In the genomic region with DNA sequence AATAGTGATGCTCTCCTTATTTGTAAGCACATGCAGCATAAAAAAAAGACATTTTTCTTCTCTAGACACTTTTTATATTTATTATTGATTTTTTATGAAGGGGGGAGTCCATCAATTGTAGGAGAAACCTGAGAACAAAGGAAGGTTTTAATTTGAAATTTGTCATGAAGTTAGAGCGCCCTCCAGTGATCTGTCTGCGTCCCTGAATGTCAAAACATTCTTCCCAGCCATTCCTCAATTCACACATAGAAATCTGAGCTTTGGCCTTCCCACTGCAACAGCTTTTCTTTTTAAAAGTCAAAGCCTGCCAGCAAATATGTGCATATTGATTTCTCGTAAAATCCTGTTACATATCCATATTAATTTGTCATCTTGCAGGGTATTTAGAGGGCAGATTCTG, we compare ENCODE assay signal across 10 mouse cellular contexts.
DNase-seq lines count a peak whose midpoint lies in the region; ATAC-seq lines count a peak whose summit lies in the region.
"Had no signal": no experiment of that assay in that cellular context is flagged by ENCODE, and none has a peak within 500 bp of the region (broad histone marks: within the 10 kb centered on the region; RNA-seq: fewer than 3 reads in every experiment).

No protein-coding gene starts in this region.

- H3K4me3 ChIP-seq in hindbrain, embryonic 11.5 days (ENCODE audit: low read depth, low read length): no peak overlapping the region
- H3K4me3 ChIP-seq in hindbrain, embryonic 10.5 days: no peak overlapping the region
- H3K4me3 ChIP-seq: embryonic facial prominence, embryonic 12.5 days; heart, embryonic 15.5 days had no signal

- H3K4me2 ChIP-seq in hindbrain, embryonic 11.5 days (replicated peaks; ENCODE audit: low read depth, low read length): no peak overlapping the region
- H3K4me2 ChIP-seq: embryonic facial prominence, embryonic 12.5 days; heart, embryonic 15.5 days had no signal

- no peaks in the 10 kb centered on the region for H3K9me3 ChIP-seq in hindbrain, embryonic 11.5 days (ENCODE audit: control insufficient read depth, low read length)
- no peaks in the 10 kb centered on the region for H3K9me3 ChIP-seq in hindbrain, embryonic 10.5 days
- H3K9me3 ChIP-seq: embryonic facial prominence, embryonic 12.5 days; heart, embryonic 15.5 days had no signal

- DNase-seq in hindbrain, embryonic 11.5 days (ENCODE audit: low spot score): peak; percentile 54
- DNase-seq in hindbrain, embryonic 10.5 days (ENCODE audit: low spot score): no peak
- DNase-seq in right cerebral cortex, adult 18-20 months: peak; percentile 39
- no peak for DNase-seq in right cerebral cortex, postnatal 25 days
- peak; percentile 1 for DNase-seq in hindlimb bud, embryonic 11.5 days (ENCODE audit: extremely low spot score, low read depth, low spot score)
- peak; percentile 24 for DNase-seq in telencephalon, adult 2 months (ENCODE audit: low read depth, low spot score)
- DNase-seq in spleen, adult 18-20 months: no peak
- no peak for DNase-seq in ovary, postnatal 36 days (ENCODE audit: low spot score)

- 10% methylated on average over 3 of the region's 3 CpGs for WGBS in hindbrain, embryonic 11.5 days
- 16% methylated on average over 3 of the region's 3 CpGs for WGBS in hindbrain, embryonic 10.5 days

- H3K36me3 ChIP-seq in hindbrain, embryonic 11.5 days (ENCODE audit: control insufficient read depth, insufficient read depth, low read length): no peaks in the 10 kb centered on the region
- no peaks in the 10 kb centered on the region for H3K36me3 ChIP-seq in hindbrain, embryonic 10.5 days
- H3K36me3 ChIP-seq: embryonic facial prominence, embryonic 12.5 days; heart, embryonic 15.5 days had no signal

- ATAC-seq in hindbrain, embryonic 11.5 days (ENCODE audit: low FRiP score): no peak

- no peaks in the 10 kb centered on the region for H3K27me3 ChIP-seq in hindbrain, embryonic 11.5 days (ENCODE audit: control insufficient read depth, insufficient read depth, low read length)
- H3K27me3 ChIP-seq in hindbrain, embryonic 10.5 days (ENCODE audit: insufficient read depth, poor library complexity, severe bottlenecking): no peaks in the 10 kb centered on the region
- H3K27me3 ChIP-seq: embryonic facial prominence, embryonic 12.5 days; heart, embryonic 15.5 days had no signal

- no peak overlapping the region for H3K9ac ChIP-seq in hindbrain, embryonic 11.5 days (ENCODE audit: low read depth, low read length)
- H3K9ac ChIP-seq: embryonic facial prominence, embryonic 12.5 days; heart, embryonic 15.5 days had no signal

- no peaks in the 10 kb centered on the region for H3K4me1 ChIP-seq in hindbrain, embryonic 11.5 days (replicated peaks; ENCODE audit: control insufficient read depth, insufficient read depth, low read length)
- H3K4me1 ChIP-seq in hindbrain, embryonic 10.5 days (replicated peaks): no peaks in the 10 kb centered on the region
- H3K4me1 ChIP-seq: embryonic facial prominence, embryonic 12.5 days; heart, embryonic 15.5 days had no signal

- no peak overlapping the region for H3K27ac ChIP-seq in hindbrain, embryonic 11.5 days (ENCODE audit: low read depth, low read length)
- H3K27ac ChIP-seq in hindbrain, embryonic 10.5 days: no peak overlapping the region
- H3K27ac ChIP-seq: embryonic facial prominence, embryonic 12.5 days; heart, embryonic 15.5 days had no signal

Comparison
In these comparisons a context has a peak if more than half of its experiments do, and no peak if none do; other contexts are left out.
1. DNase-seq: peak in hindbrain, embryonic 11.5 days (single experiment), right cerebral cortex, adult 18-20 months (single experiment), hindlimb bud, embryonic 11.5 days (single experiment) and telencephalon, adult 2 months (single experiment); none in hindbrain, embryonic 10.5 days (single experiment), right cerebral cortex, postnatal 25 days (single experiment), spleen, adult 18-20 months (0 of 2) and ovary, postnatal 36 days (single experiment).